8 mouse cellular contexts compared by ENCODE assay signal in genomic region chr14:59555928-59556531, GRCm38 (mm10). TPM values are rescaled to one million over a fixed set of nuclear protein-coding genes. Genes with fewer than 3 reads are reported as not detected.
DNase-seq lines count a peak whose midpoint lies in the region; ATAC-seq and TF ChIP-seq lines count a peak whose summit lies in the region.

No protein-coding gene starts in this region.

- H3K4me3 ChIP-seq in embryonic facial prominence, embryonic 13.5 days, result 0 out of 2 replicates have a peak overlapping the region, but pooled peaks have one; percentile 12
- no peak overlapping the region for H3K4me3 ChIP-seq in heart, embryonic 12.5 days
- H3K4me3 ChIP-seq in kidney, postnatal 0 days (replicated peaks; ENCODE audit: low read depth, low read length), result no peak overlapping the region
- no peak overlapping the region for H3K4me3 ChIP-seq in liver, embryonic 11.5 days (ENCODE audit: low read depth, low read length)
- no peak overlapping the region for H3K4me3 ChIP-seq in neural tube, embryonic 11.5 days (ENCODE audit: low read depth, low read length)
- peak overlapping the region; percentile 21; the same call in 1 of the 2 replicates for H3K4me3 ChIP-seq in stomach, embryonic 16.5 days (replicated peaks; ENCODE audit: low read length)

- no peaks in the 10 kb centered on the region; the same call in 1 of the 2 replicates for H3K4me1 ChIP-seq in embryonic facial prominence, embryonic 13.5 days
- H3K4me1 ChIP-seq in heart, embryonic 12.5 days (replicated peaks), result peaks cover 17% of the 10 kb centered on the region
- H3K4me1 ChIP-seq in kidney, postnatal 0 days (replicated peaks; ENCODE audit: insufficient read depth, low read length), result peaks cover 5% of the 10 kb centered on the region
- H3K4me1 ChIP-seq in liver, embryonic 11.5 days (replicated peaks; ENCODE audit: control insufficient read depth, insufficient read depth, low read length), result peaks cover under 1% of the 10 kb centered on the region; the same call in 1 of the 2 replicates
- H3K4me1 ChIP-seq in neural tube, embryonic 11.5 days (ENCODE audit: control insufficient read depth, insufficient read depth, low read length), result no peaks in the 10 kb centered on the region
- 0 out of 2 replicates have a peak, but pooled peaks cover 2% of the 10 kb centered on the region for H3K4me1 ChIP-seq in stomach, embryonic 16.5 days (ENCODE audit: control insufficient read depth, insufficient read depth, low read length)

- peak; percentile 94 for TF ChIP-seq CTCF in kidney, postnatal 0 days (IDR thresholded peaks at IDR 0.05; ENCODE audit: low read depth)

- no peaks in the 10 kb centered on the region for H3K9me3 ChIP-seq in embryonic facial prominence, embryonic 13.5 days
- no peaks in the 10 kb centered on the region for H3K9me3 ChIP-seq in heart, embryonic 12.5 days (replicated peaks)
- no peaks in the 10 kb centered on the region for H3K9me3 ChIP-seq in kidney, postnatal 0 days (replicated peaks; ENCODE audit: low read length)
- H3K9me3 ChIP-seq in liver, embryonic 11.5 days (ENCODE audit: control insufficient read depth, low read length), result no peaks in the 10 kb centered on the region
- H3K9me3 ChIP-seq in neural tube, embryonic 11.5 days (ENCODE audit: control insufficient read depth, low read length), result no peaks in the 10 kb centered on the region
- H3K9me3 ChIP-seq in stomach, embryonic 16.5 days (replicated peaks; ENCODE audit: control insufficient read depth, low read length), result no peaks in the 10 kb centered on the region

- DNase-seq in CD4-positive, CD25-positive, alpha-beta regulatory T cell, adult 2 months (ENCODE audit: low read depth, low spot score), result peak; percentile 80
- DNase-seq in adrenal gland, postnatal 4 days (ENCODE audit: low spot score in 2 of 2), result peak; percentile 31 to 60
- DNase-seq in kidney, postnatal 0 days (ENCODE audit: low spot score), result peak; percentile 90
- DNase-seq in liver, embryonic 11.5 days (ENCODE audit: low spot score), result peak; percentile 65
- peak; percentile 68 for DNase-seq in neural tube, embryonic 11.5 days (ENCODE audit: low spot score)

- ATAC-seq in embryonic facial prominence, embryonic 13.5 days (ENCODE audit: insufficient number of reproducible peaks, insufficient read depth, low FRiP score, low TSS enrichment, low read depth), result no peak
- ATAC-seq in heart, embryonic 12.5 days (ENCODE audit: insufficient number of reproducible peaks, low FRiP score), result peak; percentile 40; the same call in 1 of the 2 replicates
- peak; percentile 26; the same call in 1 of the 2 replicates for ATAC-seq in kidney, postnatal 0 days (replicated peaks; ENCODE audit: low FRiP score, low read depth)
- ATAC-seq in liver, embryonic 11.5 days (replicated peaks; ENCODE audit: low FRiP score), result peak; percentile 13; the same call in 1 of the 2 replicates
- ATAC-seq in neural tube, embryonic 11.5 days (ENCODE audit: insufficient read depth, low FRiP score, low TSS enrichment), result no peak
- ATAC-seq in stomach, embryonic 16.5 days (ENCODE audit: insufficient read depth, low FRiP score), result peak; percentile 35; the same call in 1 of the 2 replicates

- peak overlapping the region; percentile 30 for H3K4me2 ChIP-seq in embryonic facial prominence, embryonic 13.5 days
- peak overlapping the region; percentile 53 for H3K4me2 ChIP-seq in heart, embryonic 12.5 days
- H3K4me2 ChIP-seq in kidney, postnatal 0 days (ENCODE audit: low read length), result 0 out of 2 replicates have a peak overlapping the region, but pooled peaks have one; percentile 23
- no peak overlapping the region for H3K4me2 ChIP-seq in liver, embryonic 11.5 days
- H3K4me2 ChIP-seq in neural tube, embryonic 11.5 days (ENCODE audit: low read depth), result no peak overlapping the region
- peak overlapping the region; percentile 23; the same call in 1 of the 2 replicates for H3K4me2 ChIP-seq in stomach, embryonic 16.5 days (ENCODE audit: low read depth, low read length)

- H3K27ac ChIP-seq in embryonic facial prominence, embryonic 13.5 days, result no peak overlapping the region
- no peak overlapping the region for H3K27ac ChIP-seq in heart, embryonic 12.5 days (ENCODE audit: poor library complexity, severe bottlenecking)
- H3K27ac ChIP-seq in kidney, postnatal 0 days, result no peak overlapping the region
- no peak overlapping the region for H3K27ac ChIP-seq in liver, embryonic 11.5 days (ENCODE audit: low read depth, low read length)
- H3K27ac ChIP-seq in neural tube, embryonic 11.5 days (ENCODE audit: low read depth, low read length), result no peak overlapping the region
- no peak overlapping the region for H3K27ac ChIP-seq in stomach, embryonic 16.5 days (ENCODE audit: low read length)

- no peaks in the 10 kb centered on the region for H3K27me3 ChIP-seq in embryonic facial prominence, embryonic 13.5 days
- no peaks in the 10 kb centered on the region for H3K27me3 ChIP-seq in heart, embryonic 12.5 days (replicated peaks)
- no peaks in the 10 kb centered on the region for H3K27me3 ChIP-seq in kidney, postnatal 0 days (ENCODE audit: insufficient read depth, low read length)
- H3K27me3 ChIP-seq in liver, embryonic 11.5 days (replicated peaks; ENCODE audit: control insufficient read depth, insufficient read depth, low read length), result no peaks in the 10 kb centered on the region
- no peaks in the 10 kb centered on the region for H3K27me3 ChIP-seq in neural tube, embryonic 11.5 days (ENCODE audit: control insufficient read depth, insufficient read depth, low read length)
- no peaks in the 10 kb centered on the region for H3K27me3 ChIP-seq in stomach, embryonic 16.5 days (ENCODE audit: control insufficient read depth, insufficient read depth, low read length)

- 52% methylated on average over 13 of the region's 13 CpGs for WGBS in embryonic facial prominence, embryonic 13.5 days
- 54% methylated on average over 13 of the region's 13 CpGs for WGBS in heart, embryonic 12.5 days
- WGBS in kidney, postnatal 0 days, result 42% methylated on average over 13 of the region's 13 CpGs
- 51% methylated on average over 13 of the region's 13 CpGs for WGBS in liver, embryonic 11.5 days
- 59% methylated on average over 13 of the region's 13 CpGs for WGBS in neural tube, embryonic 11.5 days
- 46% methylated on average over 13 of the region's 13 CpGs for WGBS in stomach, embryonic 16.5 days

- H3K36me3 ChIP-seq in embryonic facial prominence, embryonic 13.5 days, result no peaks in the 10 kb centered on the region
- H3K36me3 ChIP-seq in heart, embryonic 12.5 days, result no peaks in the 10 kb centered on the region
- H3K36me3 ChIP-seq in kidney, postnatal 0 days (ENCODE audit: insufficient read depth, low read length), result no peaks in the 10 kb centered on the region
- H3K36me3 ChIP-seq in liver, embryonic 11.5 days (ENCODE audit: control insufficient read depth, insufficient read depth, low read length), result no peaks in the 10 kb centered on the region
- H3K36me3 ChIP-seq in neural tube, embryonic 11.5 days (ENCODE audit: control insufficient read depth, insufficient read depth, low read length), result no peaks in the 10 kb centered on the region
- no peaks in the 10 kb centered on the region for H3K36me3 ChIP-seq in stomach, embryonic 16.5 days (ENCODE audit: control insufficient read depth, insufficient read depth, low read length)

- 0 out of 2 replicates have a peak overlapping the region, but pooled peaks have one; percentile 46 for H3K9ac ChIP-seq in embryonic facial prominence, embryonic 13.5 days
- no peak overlapping the region for H3K9ac ChIP-seq in heart, embryonic 12.5 days
- no peak overlapping the region for H3K9ac ChIP-seq in kidney, postnatal 0 days (ENCODE audit: low read depth, low read length)
- H3K9ac ChIP-seq in liver, embryonic 11.5 days (ENCODE audit: low read depth, low read length), result no peak overlapping the region
- H3K9ac ChIP-seq in neural tube, embryonic 11.5 days (ENCODE audit: low read length), result no peak overlapping the region
- H3K9ac ChIP-seq in stomach, embryonic 16.5 days (ENCODE audit: low read length), result peak overlapping the region; percentile 50; the same call in 1 of the 2 replicates

RNA-seq across cellular contexts. Expression of gene Cdadc1, which starts 41.7 kb away (rescaled TPM):
- total RNA-seq in adrenal gland, postnatal 4 days (2021), result 10 to 100 TPM; 63.7 to 64.2 TPM
- polyA plus RNA-seq in embryonic facial prominence, embryonic 13.5 days (2015; fragmentation: Nextera tagmentation; extraction: Ambion mirVana), result 29.5 and 38.6 TPM in 2 replicates
- 29.3 and 33.0 TPM in 2 replicates for polyA plus RNA-seq in heart, embryonic 12.5 days (2016; fragmentation: Nextera tagmentation; extraction: Ambion mirVana)
- 37.5 and 41.2 TPM in 2 replicates for polyA plus RNA-seq in kidney, postnatal 0 days (2015; fragmentation: Nextera tagmentation; extraction: Ambion mirVana)
- 25.8 and 30.0 TPM in 2 replicates for polyA plus RNA-seq in liver, embryonic 11.5 days (2014; fragmentation: Nextera tagmentation; extraction: Ambion mirVana)
- 28.7 and 35.4 TPM in 2 replicates for polyA plus RNA-seq in neural tube, embryonic 11.5 days (2014; fragmentation: Nextera tagmentation; extraction: Ambion mirVana)
- polyA plus RNA-seq in stomach, embryonic 16.5 days (2015; fragmentation: Nextera tagmentation; extraction: Ambion mirVana), result 31.0 and 37.3 TPM in 2 replicates

Comparison
In these comparisons a context has a peak if more than half of its experiments do, and no peak if none do; other contexts are left out.
1. ATAC-seq: peak in heart, embryonic 12.5 days (single experiment), kidney, postnatal 0 days (single experiment), liver, embryonic 11.5 days (single experiment) and stomach, embryonic 16.5 days (single experiment); none in embryonic facial prominence, embryonic 13.5 days (single experiment) and neural tube, embryonic 11.5 days (single experiment).
2. H3K4me2 ChIP-seq: peak in embryonic facial prominence, embryonic 13.5 days (single experiment), heart, embryonic 12.5 days (single experiment), kidney, postnatal 0 days (single experiment) and stomach, embryonic 16.5 days (single experiment); none in liver, embryonic 11.5 days (single experiment) and neural tube, embryonic 11.5 days (single experiment).
3. H3K4me3 ChIP-seq: peak in embryonic facial prominence, embryonic 13.5 days (single experiment) and stomach, embryonic 16.5 days (single experiment); none in heart, embryonic 12.5 days (single experiment), kidney, postnatal 0 days (single experiment), liver, embryonic 11.5 days (single experiment) and neural tube, embryonic 11.5 days (single experiment).
4. H3K9ac ChIP-seq: peak in embryonic facial prominence, embryonic 13.5 days (single experiment) and stomach, embryonic 16.5 days (single experiment); none in heart, embryonic 12.5 days (single experiment), kidney, postnatal 0 days (single experiment), liver, embryonic 11.5 days (single experiment) and neural tube, embryonic 11.5 days (single experiment).
5. Peak in every context shown above with its lines, with median percentiles within 50 percentile points of each other: DNase-seq.